ENCODE assay signal across 11 mouse cellular contexts in genomic region chr14:21581198-21581597, GRCm38 (mm10).
DNase-seq lines count a peak whose midpoint lies in the region; ATAC-seq and TF ChIP-seq lines count a peak whose summit lies in the region.
"Had no signal": no experiment of that assay in that cellular context is flagged by ENCODE, and none has a peak within 500 bp of the region (broad histone marks: within the 10 kb centered on the region; RNA-seq: fewer than 3 reads in every experiment).

No protein-coding gene starts in this region.

- H3K9me3 ChIP-seq in hindbrain, embryonic 11.5 days (ENCODE audit: control insufficient read depth, low read length), result no peaks in the 10 kb centered on the region
- no peaks in the 10 kb centered on the region for H3K9me3 ChIP-seq in hindbrain, embryonic 16.5 days (ENCODE audit: control insufficient read depth, low read length)
- no peaks in the 10 kb centered on the region for H3K9me3 ChIP-seq in midbrain, embryonic 13.5 days
- no peaks in the 10 kb centered on the region for H3K9me3 ChIP-seq in midbrain, postnatal 0 days (ENCODE audit: low read length)
- no peaks in the 10 kb centered on the region for H3K9me3 ChIP-seq in limb, embryonic 11.5 days (ENCODE audit: control insufficient read depth, low read length)

- ATAC-seq in hindbrain, embryonic 11.5 days (ENCODE audit: low FRiP score), result no peak
- no peak for ATAC-seq in hindbrain, embryonic 16.5 days
- 0 out of 2 replicates have a peak, but pooled peaks have one; percentile 53 for ATAC-seq in midbrain, embryonic 13.5 days
- ATAC-seq in midbrain, postnatal 0 days (ENCODE audit: low FRiP score), result no peak
- ATAC-seq in limb, embryonic 11.5 days (ENCODE audit: insufficient number of reproducible peaks, low FRiP score, low TSS enrichment, low read depth), result no peak
- ATAC-seq: CD4-positive, CD25-positive, alpha-beta regulatory T cell, adult 4 months had no signal

- H3K27ac ChIP-seq in hindbrain, embryonic 11.5 days (ENCODE audit: low read depth, low read length), result no peak overlapping the region
- H3K27ac ChIP-seq in hindbrain, embryonic 16.5 days (ENCODE audit: low read depth, low read length), result no peak overlapping the region
- H3K27ac ChIP-seq in midbrain, embryonic 13.5 days, result no peak overlapping the region
- H3K27ac ChIP-seq in midbrain, postnatal 0 days (ENCODE audit: low read depth, low read length), result no peak overlapping the region
- H3K27ac ChIP-seq in limb, embryonic 11.5 days (replicated peaks; ENCODE audit: low read depth, low read length), result 0 out of 2 replicates have a peak overlapping the region, but pooled peaks have one; percentile 26
- H3K27ac ChIP-seq: layer of hippocampus, adult 2 months had no signal

- no peak for TF ChIP-seq CTCF in midbrain, postnatal 0 days (IDR thresholded peaks at IDR 0.05)

- no peaks in the 10 kb centered on the region for H3K36me3 ChIP-seq in hindbrain, embryonic 11.5 days (ENCODE audit: control insufficient read depth, insufficient read depth, low read length)
- H3K36me3 ChIP-seq in hindbrain, embryonic 16.5 days (ENCODE audit: control insufficient read depth, insufficient read depth, low read length), result no peaks in the 10 kb centered on the region
- H3K36me3 ChIP-seq in midbrain, embryonic 13.5 days, result no peaks in the 10 kb centered on the region
- no peaks in the 10 kb centered on the region for H3K36me3 ChIP-seq in midbrain, postnatal 0 days (ENCODE audit: insufficient read depth, low read length)
- no peaks in the 10 kb centered on the region for H3K36me3 ChIP-seq in limb, embryonic 11.5 days (ENCODE audit: control insufficient read depth, insufficient read depth, low read length)

- DNase-seq in hindbrain, embryonic 11.5 days (ENCODE audit: low spot score), result peak; percentile 22
- no peak for DNase-seq in midbrain, postnatal 0 days (ENCODE audit: low spot score)
- DNase-seq in limb, embryonic 11.5 days (ENCODE audit: low spot score), result peak; percentile 59
- DNase-seq in yolk sac, embryonic 10.5 days (ENCODE audit: low spot score), result peak; percentile 36
- DNase-seq in urinary bladder, adult 18-20 months (ENCODE audit: low spot score in 2 of 2), result no peak
- no peak for DNase-seq in cerebellum, adult 8-10 months
- DNase-seq: heart, postnatal 4 days had no signal

- H3K4me1 ChIP-seq in hindbrain, embryonic 11.5 days (replicated peaks; ENCODE audit: control insufficient read depth, insufficient read depth, low read length), result peaks cover 2% of the 10 kb centered on the region; the same call in 1 of the 2 replicates
- peaks cover 19% of the 10 kb centered on the region for H3K4me1 ChIP-seq in hindbrain, embryonic 16.5 days (ENCODE audit: control insufficient read depth, insufficient read depth, low read depth, low read length)
- peaks cover 70% of the 10 kb centered on the region for H3K4me1 ChIP-seq in midbrain, embryonic 13.5 days (replicated peaks)
- peaks cover 8% of the 10 kb centered on the region for H3K4me1 ChIP-seq in midbrain, postnatal 0 days (ENCODE audit: insufficient read depth, low read length)
- peaks cover 28% of the 10 kb centered on the region for H3K4me1 ChIP-seq in limb, embryonic 11.5 days (ENCODE audit: control insufficient read depth, insufficient read depth, low read length)

- no peak overlapping the region for H3K9ac ChIP-seq in hindbrain, embryonic 11.5 days (ENCODE audit: low read depth, low read length)
- no peak overlapping the region for H3K9ac ChIP-seq in hindbrain, embryonic 16.5 days (ENCODE audit: low read depth, low read length)
- no peak overlapping the region for H3K9ac ChIP-seq in midbrain, embryonic 13.5 days (replicated peaks)
- H3K9ac ChIP-seq in midbrain, postnatal 0 days (replicated peaks; ENCODE audit: low read length, poor library complexity, severe bottlenecking), result no peak overlapping the region
- H3K9ac ChIP-seq in limb, embryonic 11.5 days (ENCODE audit: low read length), result no peak overlapping the region

- WGBS in hindbrain, embryonic 11.5 days, result 19% methylated on average over 4 of the region's 4 CpGs
- WGBS in hindbrain, embryonic 16.5 days, result 35% methylated on average over 4 of the region's 4 CpGs
- WGBS in midbrain, embryonic 13.5 days, result 10% methylated on average over 4 of the region's 4 CpGs
- WGBS in midbrain, postnatal 0 days, result 16% methylated on average over 4 of the region's 4 CpGs
- under 1% methylated on average over 4 of the region's 4 CpGs for WGBS in limb, embryonic 11.5 days

- no peak overlapping the region for H3K4me2 ChIP-seq in hindbrain, embryonic 11.5 days (replicated peaks; ENCODE audit: low read depth, low read length)
- H3K4me2 ChIP-seq in hindbrain, embryonic 16.5 days (ENCODE audit: low read length), result no peak overlapping the region
- H3K4me2 ChIP-seq in midbrain, embryonic 13.5 days (replicated peaks), result no peak overlapping the region
- no peak overlapping the region for H3K4me2 ChIP-seq in midbrain, postnatal 0 days (ENCODE audit: low read depth, low read length, poor library complexity, severe bottlenecking)
- H3K4me2 ChIP-seq in limb, embryonic 11.5 days (ENCODE audit: low read depth, severe bottlenecking), result no peak overlapping the region

- no peak overlapping the region for H3K4me3 ChIP-seq in hindbrain, embryonic 11.5 days (ENCODE audit: low read depth, low read length)
- no peak overlapping the region for H3K4me3 ChIP-seq in hindbrain, embryonic 16.5 days (ENCODE audit: low read length)
- no peak overlapping the region for H3K4me3 ChIP-seq in midbrain, embryonic 13.5 days (replicated peaks)
- H3K4me3 ChIP-seq in midbrain, postnatal 0 days (ENCODE audit: low read depth, low read length), result no peak overlapping the region
- no peak overlapping the region for H3K4me3 ChIP-seq in limb, embryonic 11.5 days (ENCODE audit: low read depth, low read length)
- H3K4me3 ChIP-seq: layer of hippocampus, adult 2 months had no signal

- H3K27me3 ChIP-seq in hindbrain, embryonic 11.5 days (ENCODE audit: control insufficient read depth, insufficient read depth, low read length), result no peaks in the 10 kb centered on the region
- no peaks in the 10 kb centered on the region for H3K27me3 ChIP-seq in hindbrain, embryonic 16.5 days (replicated peaks; ENCODE audit: control insufficient read depth, insufficient read depth, low read length)
- no peaks in the 10 kb centered on the region for H3K27me3 ChIP-seq in midbrain, embryonic 13.5 days
- no peaks in the 10 kb centered on the region for H3K27me3 ChIP-seq in midbrain, postnatal 0 days (ENCODE audit: insufficient read depth, low read length)
- H3K27me3 ChIP-seq in limb, embryonic 11.5 days (ENCODE audit: control insufficient read depth, insufficient read depth, low read length), result no peaks in the 10 kb centered on the region

Comparison
In these comparisons a context has a peak if more than half of its experiments do, and no peak if none do; other contexts are left out.
1. DNase-seq: peak in hindbrain, embryonic 11.5 days (single experiment), limb, embryonic 11.5 days (single experiment) and yolk sac, embryonic 10.5 days (single experiment); none in midbrain, postnatal 0 days (single experiment), urinary bladder, adult 18-20 months (0 of 2) and cerebellum, adult 8-10 months (single experiment).